In genomic region chr1:171065768-171066167, GRCm38 (mm10) we compare ENCODE assay signal across 7 mouse cellular contexts. TPM values are rescaled to one million over a fixed set of nuclear protein-coding genes. Genes with fewer than 3 reads are reported as not detected.
DNase-seq lines count a peak whose midpoint lies in the region; ATAC-seq lines count a peak whose summit lies in the region.
"Not testable (repeated sequence)": the region's sequence is repeated elsewhere in the genome, so short reads cannot be mapped to it uniquely, and the experiment has no call there.

No protein-coding gene starts in this region.

- peaks cover 12% of the 10 kb centered on the region for H3K4me1 ChIP-seq in hindbrain, embryonic 10.5 days (replicated peaks)
- H3K4me1 ChIP-seq in liver, embryonic 12.5 days = peaks cover 25% of the 10 kb centered on the region
- H3K4me1 ChIP-seq in neural tube, embryonic 11.5 days (ENCODE audit: control insufficient read depth, insufficient read depth, low read length); stomach, embryonic 14.5 days (ENCODE audit: control insufficient read depth, insufficient read depth, low read length): not testable (repeated sequence)

- H3K4me2 ChIP-seq in liver, embryonic 12.5 days = peak overlapping the region; percentile 59
- H3K4me2 ChIP-seq in neural tube, embryonic 11.5 days (ENCODE audit: low read depth) = not testable (repeated sequence)
- H3K4me2 ChIP-seq in stomach, embryonic 14.5 days (replicated peaks; ENCODE audit: low read depth, low read length) = peak overlapping the region; percentile 37

- peak; percentile 23 for DNase-seq in cerebellum, adult 9-11 months
- DNase-seq in frontal cortex, postnatal 10 days (ENCODE audit: low spot score in 2 of 2) = peak; percentile 63 to 72
- DNase-seq in hindbrain, embryonic 10.5 days (ENCODE audit: low spot score); neural tube, embryonic 11.5 days (ENCODE audit: low spot score): not testable (repeated sequence)
- DNase-seq in kidney, postnatal 4 days = peak; percentile 45 to 67

- H3K36me3 ChIP-seq in hindbrain, embryonic 10.5 days; liver, embryonic 12.5 days; neural tube, embryonic 11.5 days (ENCODE audit: control insufficient read depth, insufficient read depth, low read length); stomach, embryonic 14.5 days (ENCODE audit: control insufficient read depth, insufficient read depth, low read length): not testable (repeated sequence)

- 5% methylated on average over 31 of the region's 45 CpGs for WGBS in hindbrain, embryonic 10.5 days
- WGBS in liver, embryonic 12.5 days (ENCODE audit: insufficient replicate concordance) = 3% methylated on average over 31 of the region's 45 CpGs
- WGBS in neural tube, embryonic 11.5 days = 5% methylated on average over 25 of the region's 45 CpGs
- WGBS in stomach, embryonic 14.5 days = 6% methylated on average over 25 of the region's 45 CpGs

- not testable (repeated sequence) for H3K9ac ChIP-seq in liver, embryonic 12.5 days; neural tube, embryonic 11.5 days (ENCODE audit: low read length); stomach, embryonic 14.5 days (replicated peaks; ENCODE audit: low read depth, low read length)

- peak; percentile 4 for ATAC-seq in liver, embryonic 12.5 days
- ATAC-seq in neural tube, embryonic 11.5 days (ENCODE audit: insufficient read depth, low FRiP score, low TSS enrichment) = peak; percentile 5; the same call in 1 of the 2 replicates
- ATAC-seq in stomach, embryonic 14.5 days (ENCODE audit: insufficient number of reproducible peaks, insufficient read depth, low FRiP score, low read depth) = peak; percentile 5; the same call in 1 of the 2 replicates

- not testable (repeated sequence) for H3K27ac ChIP-seq in hindbrain, embryonic 10.5 days; liver, embryonic 12.5 days; neural tube, embryonic 11.5 days (ENCODE audit: low read depth, low read length); stomach, embryonic 14.5 days (ENCODE audit: low read length)

- H3K4me3 ChIP-seq in hindbrain, embryonic 10.5 days = peak overlapping the region; percentile 46
- H3K4me3 ChIP-seq in liver, embryonic 12.5 days = peak overlapping the region; percentile 47
- H3K4me3 ChIP-seq in neural tube, embryonic 11.5 days (ENCODE audit: low read depth, low read length) = 0 out of 2 replicates have a peak overlapping the region, but pooled peaks have one; percentile 16
- H3K4me3 ChIP-seq in stomach, embryonic 14.5 days (ENCODE audit: low read depth, low read length) = peak overlapping the region; percentile 17; the same call in 1 of the 2 replicates

- peaks cover 51% of the 10 kb centered on the region for H3K27me3 ChIP-seq in hindbrain, embryonic 10.5 days (ENCODE audit: insufficient read depth, poor library complexity, severe bottlenecking)
- H3K27me3 ChIP-seq in liver, embryonic 12.5 days (replicated peaks) = peaks cover 45% of the 10 kb centered on the region
- peaks cover 31% of the 10 kb centered on the region for H3K27me3 ChIP-seq in neural tube, embryonic 11.5 days (ENCODE audit: control insufficient read depth, insufficient read depth, low read length)
- peaks cover 17% of the 10 kb centered on the region for H3K27me3 ChIP-seq in stomach, embryonic 14.5 days (ENCODE audit: control insufficient read depth, insufficient read depth, low read length)

- H3K9me3 ChIP-seq in hindbrain, embryonic 10.5 days; liver, embryonic 12.5 days (replicated peaks); neural tube, embryonic 11.5 days (ENCODE audit: control insufficient read depth, low read length); stomach, embryonic 14.5 days (ENCODE audit: control insufficient read depth, low read depth, low read length): not testable (repeated sequence)

RNA-seq across cellular contexts. Expression of gene Fcgr3, which starts 1.0 kb away (rescaled TPM):
- 4.7 and 7.6 TPM in 2 replicates for polyA plus RNA-seq in hindbrain, embryonic 10.5 days (2016; fragmentation: Nextera tagmentation; extraction: Ambion mirVana)
- polyA plus RNA-seq in liver, embryonic 12.5 days (2016; fragmentation: Nextera tagmentation; extraction: Ambion mirVana) = 16.1 and 17.0 TPM in 2 replicates
- polyA plus RNA-seq in neural tube, embryonic 11.5 days (2014; fragmentation: Nextera tagmentation; extraction: Ambion mirVana) = 5.6 and 6.7 TPM in 2 replicates
- 11.1 and 14.8 TPM in 2 replicates for polyA plus RNA-seq in stomach, embryonic 14.5 days (2014; fragmentation: Nextera tagmentation; extraction: Ambion mirVana)

RNA-seq across cellular contexts. Expression of gene Fcgr4, which starts 47.0 kb away (rescaled TPM):
- polyA plus RNA-seq in hindbrain, embryonic 10.5 days (2016; fragmentation: Nextera tagmentation; extraction: Ambion mirVana) = 0.30 and 0.64 TPM in 2 replicates
- polyA plus RNA-seq in liver, embryonic 12.5 days (2016; fragmentation: Nextera tagmentation; extraction: Ambion mirVana) = 1.3 and 2.0 TPM in 2 replicates
- 0.19 and 0.26 TPM in 2 replicates for polyA plus RNA-seq in neural tube, embryonic 11.5 days (2014; fragmentation: Nextera tagmentation; extraction: Ambion mirVana)
- 0.74 and 0.91 TPM in 2 replicates for polyA plus RNA-seq in stomach, embryonic 14.5 days (2014; fragmentation: Nextera tagmentation; extraction: Ambion mirVana)

RNA-seq across cellular contexts. Expression of gene Cfap126, which starts 48.0 kb away (rescaled TPM):
- polyA plus RNA-seq in hindbrain, embryonic 10.5 days (2016; fragmentation: Nextera tagmentation; extraction: Ambion mirVana) = 5.4 and 13.0 TPM in 2 replicates
- 2.1 and 2.3 TPM in 2 replicates for polyA plus RNA-seq in liver, embryonic 12.5 days (2016; fragmentation: Nextera tagmentation; extraction: Ambion mirVana)
- polyA plus RNA-seq in neural tube, embryonic 11.5 days (2014; fragmentation: Nextera tagmentation; extraction: Ambion mirVana) = 2.2 and 2.8 TPM in 2 replicates
- 2.6 and 2.8 TPM in 2 replicates for polyA plus RNA-seq in stomach, embryonic 14.5 days (2014; fragmentation: Nextera tagmentation; extraction: Ambion mirVana)
